Mouse (Mus musculus): Measurements from ENCODE around the gene Gm14444.
"Not testable (repeated sequence)": the region's sequence is repeated elsewhere in the genome, so short reads cannot be mapped to it uniquely, and the experiment has no call there.

Gm14444 gene

GRCm38 (mm10) chr2:175010022-175010421 lies at the start of gene Gm14444:
Gene Gm14444 (plus strand): TSS chr2:175010241.
- not testable (repeated sequence) for DNase-seq (ENCODE audit: low read depth)

GRCm38 (mm10) chr2:174965466-174965865 lies 44.6 kb upstream of the Gm14444 start:
- DNase-seq (ENCODE audit: low read depth) = not testable (repeated sequence)

- not testable (repeated sequence) for DNase-seq (ENCODE audit: low read depth)
Measured at GRCm38 (mm10) chr2:175044268-175044667, 34.2 kb downstream of the Gm14444 start.

- not testable (repeated sequence) for DNase-seq (ENCODE audit: low read depth)
Measured at GRCm38 (mm10) chr2:175067681-175068261, 57.7 kb downstream of the Gm14444 start, which contains the start of gene Gm14393. Gene Gm14393 (minus strand): TSS chr2:175067781.
